Mouse (Mus musculus): ENCODE data around the gene Dgkz. TPM values are rescaled to one million over a fixed set of nuclear protein-coding genes. Genes with fewer than 3 reads are reported as not detected.

Dgkz gene
- polyA plus RNA-seq, 1 experiment from 2014 or later: 37.7 TPM

DNA sequence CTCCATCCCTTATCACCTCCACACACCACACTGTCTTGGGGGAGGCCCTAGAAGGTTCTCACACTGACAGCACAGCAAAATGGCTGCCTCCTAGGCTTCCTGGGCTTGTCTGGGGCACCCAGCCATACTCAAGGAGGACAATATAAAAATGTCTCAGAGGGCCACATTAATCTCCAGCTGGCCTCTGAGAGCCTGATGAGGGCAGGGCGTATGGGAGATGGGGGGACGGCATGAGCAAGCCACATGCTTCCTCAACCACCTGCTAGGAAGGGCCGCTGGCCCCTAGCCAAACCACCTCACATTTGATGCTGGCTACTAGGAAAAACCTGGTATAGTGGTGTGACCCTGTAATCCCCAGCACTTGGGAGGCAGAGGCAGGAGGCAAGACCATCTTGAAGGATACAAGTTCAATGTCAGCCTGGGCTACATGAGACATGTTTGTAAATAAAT, 26.8 kb downstream of the Dgkz start:
- H3K4me1 ChIP-seq (ENCODE audit: control insufficient read depth, insufficient read depth, low read length): peaks cover 28% of the 10 kb centered on the region
- no peak overlapping the region for H3K9ac ChIP-seq (ENCODE audit: low read length)
- H3K4me2 ChIP-seq (ENCODE audit: low read depth): no peak overlapping the region
- DNase-seq (ENCODE audit: low spot score) (no peak), ATAC-seq (ENCODE audit: insufficient read depth, low FRiP score, low TSS enrichment) (no peak)
- H3K4me3 ChIP-seq (ENCODE audit: low read depth, low read length): no peak overlapping the region
- no peaks in the 10 kb centered on the region for H3K36me3 ChIP-seq (ENCODE audit: control insufficient read depth, insufficient read depth, low read length)
- WGBS: 79% methylated on average over 3 of the region's 3 CpGs
- H3K27ac ChIP-seq (ENCODE audit: low read depth, low read length): no peak overlapping the region
- no peaks in the 10 kb centered on the region for H3K9me3 ChIP-seq (ENCODE audit: control insufficient read depth, low read length)
- H3K27me3 ChIP-seq (ENCODE audit: control insufficient read depth, insufficient read depth, low read length): no peaks in the 10 kb centered on the region

DNA sequence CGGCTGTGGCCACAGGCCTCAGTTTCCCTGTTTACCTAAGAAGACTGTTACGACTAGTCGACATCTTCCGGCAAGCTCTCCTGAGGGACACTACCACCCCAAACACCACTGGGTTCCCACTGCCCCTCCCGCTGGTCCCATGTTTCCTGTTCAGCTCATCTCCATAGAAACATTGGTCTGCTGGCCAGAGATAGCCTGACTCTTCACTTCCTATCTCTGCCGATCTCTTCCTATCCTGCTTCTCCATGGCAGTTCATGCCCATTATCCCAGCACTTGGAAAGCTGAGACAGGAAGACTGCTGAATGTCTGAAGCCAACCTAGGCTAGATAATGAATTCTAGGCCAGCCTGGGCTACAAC, 27.5 kb downstream of the Dgkz start:
- no peak overlapping the region for H3K4me3 ChIP-seq (ENCODE audit: low read depth, low read length)
- WGBS: 73% methylated on average over 6 of the region's 6 CpGs
- no peaks in the 10 kb centered on the region for H3K27me3 ChIP-seq (ENCODE audit: control insufficient read depth, insufficient read depth, low read length)
- H3K9me3 ChIP-seq (ENCODE audit: control insufficient read depth, low read length): no peaks in the 10 kb centered on the region
- no peak overlapping the region for H3K9ac ChIP-seq (ENCODE audit: low read length)
- ATAC-seq (ENCODE audit: insufficient read depth, low FRiP score, low TSS enrichment) (no peak), DNase-seq (ENCODE audit: low spot score) (no peak)
- peak overlapping the region; percentile 11; the same call in 1 of the 2 replicates for H3K27ac ChIP-seq (ENCODE audit: low read depth, low read length)
- peaks cover 28% of the 10 kb centered on the region for H3K4me1 ChIP-seq (ENCODE audit: control insufficient read depth, insufficient read depth, low read length)
- no peak overlapping the region for H3K4me2 ChIP-seq (ENCODE audit: low read depth)
- no peaks in the 10 kb centered on the region for H3K36me3 ChIP-seq (ENCODE audit: control insufficient read depth, insufficient read depth, low read length)

- Histone ChIP-seq H3K4me1 (ENCODE audit: control insufficient read depth, insufficient read depth, low read length) (peaks cover 28% of the 10 kb centered on the region), H3K9me3 (ENCODE audit: control insufficient read depth, low read length) (no peaks in the 10 kb centered on the region), H3K9ac (ENCODE audit: low read length) (peak overlapping the region; percentile 14; the same call in 1 of the 2 replicates), H3K27ac (ENCODE audit: low read depth, low read length) (peak overlapping the region; percentile 11; the same call in 1 of the 2 replicates), H3K4me3 (ENCODE audit: low read depth, low read length) (no peak overlapping the region), H3K27me3 (ENCODE audit: control insufficient read depth, insufficient read depth, low read length) (no peaks in the 10 kb centered on the region), H3K4me2 (ENCODE audit: low read depth) (no peak overlapping the region), H3K36me3 (ENCODE audit: control insufficient read depth, insufficient read depth, low read length) (no peaks in the 10 kb centered on the region)
- WGBS: 56% methylated on average over 11 of the region's 11 CpGs
- DNase-seq (ENCODE audit: low spot score): no peak
- peak; percentile 36; the same call in 1 of the 2 replicates for ATAC-seq (ENCODE audit: insufficient read depth, low FRiP score, low TSS enrichment)
These were observed 28.1 kb downstream of the Dgkz start for GRCm38 (mm10) chr2:91947397-91948150.

- H3K9me3 ChIP-seq (ENCODE audit: control insufficient read depth, low read length): no peaks in the 10 kb centered on the region
- no peak overlapping the region for H3K4me3 ChIP-seq (ENCODE audit: low read depth, low read length)
- 0 out of 2 replicates have a peak overlapping the region, but pooled peaks have one; percentile 27 for H3K27ac ChIP-seq (ENCODE audit: low read depth, low read length)
- H3K9ac ChIP-seq (ENCODE audit: low read length): no peak overlapping the region
- WGBS: 82% methylated on average over 6 of the region's 6 CpGs
- H3K27me3 ChIP-seq (ENCODE audit: control insufficient read depth, insufficient read depth, low read length): no peaks in the 10 kb centered on the region
- DNase-seq (ENCODE audit: low spot score) (no peak), ATAC-seq (ENCODE audit: insufficient read depth, low FRiP score, low TSS enrichment) (no peak)
- H3K4me1 ChIP-seq (ENCODE audit: control insufficient read depth, insufficient read depth, low read length): peaks cover 28% of the 10 kb centered on the region
- H3K4me2 ChIP-seq (ENCODE audit: low read depth): no peak overlapping the region
- H3K36me3 ChIP-seq (ENCODE audit: control insufficient read depth, insufficient read depth, low read length): 0 out of 2 replicates have a peak, but pooled peaks cover 2% of the 10 kb centered on the region
These were observed 28.8 kb downstream of the Dgkz start for GRCm38 (mm10) chr2:91946836-91947235.

GRCm38 (mm10) chr2:91945483-91945882, 30.2 kb downstream of the Dgkz start, which contains the start of gene Gm9821:
Gene Gm9821, plus strand, starts transcription at chr2:91945703.
- Histone ChIP-seq H3K4me1 (ENCODE audit: control insufficient read depth, insufficient read depth, low read length) (peaks cover 24% of the 10 kb centered on the region), H3K4me3 (ENCODE audit: low read depth, low read length) (no peak within 1 kb of the TSS), H3K9me3 (ENCODE audit: control insufficient read depth, low read length) (no peaks in the 10 kb centered on the region), H3K27me3 (ENCODE audit: control insufficient read depth, insufficient read depth, low read length) (no peaks in the 10 kb centered on the region), H3K4me2 (ENCODE audit: low read depth) (no peak within 1 kb of the TSS), H3K36me3 (ENCODE audit: control insufficient read depth, insufficient read depth, low read length) (0 out of 2 replicates have a peak, but pooled peaks cover 4% of the 10 kb centered on the region), H3K9ac (ENCODE audit: low read length) (no peak within 1 kb of the TSS), H3K27ac (ENCODE audit: low read depth, low read length) (no peak within 1 kb of the TSS)
- 89% methylated on average over 18 of the region's 18 CpGs for WGBS
- ATAC-seq (ENCODE audit: insufficient read depth, low FRiP score, low TSS enrichment) (no peak), DNase-seq (ENCODE audit: low spot score) (no peak)

- no peak overlapping the region for H3K4me2 ChIP-seq (ENCODE audit: low read depth)
- DNase-seq (ENCODE audit: low spot score) (peak; percentile 83), ATAC-seq (ENCODE audit: insufficient read depth, low FRiP score, low TSS enrichment) (peak; percentile 69)
- H3K27me3 ChIP-seq (ENCODE audit: control insufficient read depth, insufficient read depth, low read length): no peaks in the 10 kb centered on the region
- no peak overlapping the region for H3K27ac ChIP-seq (ENCODE audit: low read depth, low read length)
- H3K36me3 ChIP-seq (ENCODE audit: control insufficient read depth, insufficient read depth, low read length): peaks cover 5% of the 10 kb centered on the region
- H3K4me3 ChIP-seq (ENCODE audit: low read depth, low read length): no peak overlapping the region
- H3K9me3 ChIP-seq (ENCODE audit: control insufficient read depth, low read length): no peaks in the 10 kb centered on the region
- 50% methylated on average over 13 of the region's 13 CpGs for WGBS
- H3K4me1 ChIP-seq (ENCODE audit: control insufficient read depth, insufficient read depth, low read length): peaks cover 13% of the 10 kb centered on the region
- H3K9ac ChIP-seq (ENCODE audit: low read length): no peak overlapping the region
These were observed 31.3 kb downstream of the Dgkz start for GRCm38 (mm10) chr2:91944170-91944950.

GRCm38 (mm10) chr2:91942356-91942755, 33.3 kb downstream of the Dgkz start:
- no peak overlapping the region for H3K27ac ChIP-seq (ENCODE audit: low read depth, low read length)
- 0 out of 2 replicates have a peak, but pooled peaks cover under 1% of the 10 kb centered on the region for H3K4me1 ChIP-seq (ENCODE audit: control insufficient read depth, insufficient read depth, low read length)
- ATAC-seq (ENCODE audit: insufficient read depth, low FRiP score, low TSS enrichment) (no peak), DNase-seq (ENCODE audit: low spot score) (peak; percentile 26)
- 74% methylated on average over 6 of the region's 6 CpGs for WGBS
- H3K4me3 ChIP-seq (ENCODE audit: low read depth, low read length): no peak overlapping the region
- peaks cover 14% of the 10 kb centered on the region for H3K36me3 ChIP-seq (ENCODE audit: control insufficient read depth, insufficient read depth, low read length)
- no peak overlapping the region for H3K9ac ChIP-seq (ENCODE audit: low read length)
- H3K4me2 ChIP-seq (ENCODE audit: low read depth): no peak overlapping the region
- H3K27me3 ChIP-seq (ENCODE audit: control insufficient read depth, insufficient read depth, low read length): no peaks in the 10 kb centered on the region
- no peaks in the 10 kb centered on the region for H3K9me3 ChIP-seq (ENCODE audit: control insufficient read depth, low read length)

- DNase-seq (ENCODE audit: low spot score) (no peak), ATAC-seq (ENCODE audit: insufficient read depth, low FRiP score, low TSS enrichment) (no peak)
- Histone ChIP-seq H3K9ac (ENCODE audit: low read length) (no peak overlapping the region), H3K27me3 (ENCODE audit: control insufficient read depth, insufficient read depth, low read length) (no peaks in the 10 kb centered on the region), H3K9me3 (ENCODE audit: control insufficient read depth, low read length) (no peaks in the 10 kb centered on the region), H3K27ac (ENCODE audit: low read depth, low read length) (no peak overlapping the region), H3K4me2 (ENCODE audit: low read depth) (no peak overlapping the region), H3K36me3 (ENCODE audit: control insufficient read depth, insufficient read depth, low read length) (peaks cover 21% of the 10 kb centered on the region), H3K4me1 (ENCODE audit: control insufficient read depth, insufficient read depth, low read length) (peaks cover 3% of the 10 kb centered on the region; the same call in 1 of the 2 replicates), H3K4me3 (ENCODE audit: low read depth, low read length) (no peak overlapping the region)
- WGBS: 88% methylated on average over 15 of the region's 15 CpGs
These were observed 36.2 kb downstream of the Dgkz start for GRCm38 (mm10) chr2:91939303-91939935.
